Mouse (Mus musculus): ENCODE results near the gene Edrf1.
"Not testable (repeated sequence)": the region's sequence is repeated elsewhere in the genome, so short reads cannot be mapped to it uniquely, and the experiment has no call there.

Edrf1 gene

GRCm38 (mm10) chr7:133645716-133646115 lies 8.4 kb downstream of the Edrf1 start:
- DNase-seq (ENCODE audit: low read depth, low spot score), result no peak

- no peak for DNase-seq (ENCODE audit: low read depth, low spot score)
These were observed 25.1 kb downstream of the Edrf1 start for GRCm38 (mm10) chr7:133662467-133662866.

GRCm38 (mm10) chr7:133669071-133669470 lies 31.7 kb downstream of the Edrf1 start:
- no peak for DNase-seq (ENCODE audit: low read depth, low spot score)

- no peak for DNase-seq (ENCODE audit: low read depth, low spot score)
These were observed 32.6 kb downstream of the Edrf1 start for GRCm38 (mm10) chr7:133669946-133670345.

GRCm38 (mm10) chr7:133670846-133671245 lies 33.5 kb downstream of the Edrf1 start:
- DNase-seq (ENCODE audit: low read depth, low spot score), result no peak

- DNase-seq (ENCODE audit: low read depth, low spot score), result no peak
These were observed 38.7 kb downstream of the Edrf1 start for GRCm38 (mm10) chr7:133676002-133676401.

GRCm38 (mm10) chr7:133678716-133679115 lies 41.4 kb downstream of the Edrf1 start:
- DNase-seq (ENCODE audit: low read depth, low spot score), result no peak

- no peak for DNase-seq (ENCODE audit: low read depth, low spot score)
These were observed 42.1 kb downstream of the Edrf1 start for GRCm38 (mm10) chr7:133679439-133679838.

GRCm38 (mm10) chr7:133679961-133680360 lies 42.6 kb downstream of the Edrf1 start, which contains the start of gene Mmp21:
Gene Mmp21 (minus strand): TSS chr7:133680061.
- DNase-seq (ENCODE audit: low read depth, low spot score), result no peak

GRCm38 (mm10) chr7:133683626-133684025 lies 46.3 kb downstream of the Edrf1 start:
- DNase-seq (ENCODE audit: low read depth, low spot score), result no peak

- no peak for DNase-seq (ENCODE audit: low read depth, low spot score)
These were observed 46.8 kb downstream of the Edrf1 start for GRCm38 (mm10) chr7:133684110-133684509.

- DNase-seq (ENCODE audit: low read depth, low spot score), result no peak
These were observed 47.4 kb downstream of the Edrf1 start for GRCm38 (mm10) chr7:133684701-133685100.

GRCm38 (mm10) chr7:133685644-133686043 lies 48.3 kb downstream of the Edrf1 start:
- DNase-seq (ENCODE audit: low read depth, low spot score), result not testable (repeated sequence)

GRCm38 (mm10) chr7:133698021-133698709 lies 60.8 kb downstream of the Edrf1 start:
- no peak for DNase-seq (ENCODE audit: low read depth, low spot score)

GRCm38 (mm10) chr7:133699885-133700284 lies 62.5 kb downstream of the Edrf1 start:
- DNase-seq (ENCODE audit: low read depth, low spot score), result no peak

GRCm38 (mm10) chr7:133701366-133701765 lies 64.0 kb downstream of the Edrf1 start:
- DNase-seq (ENCODE audit: low read depth, low spot score), result no peak

GRCm38 (mm10) chr7:133702333-133702732 lies 65.0 kb downstream of the Edrf1 start:
- DNase-seq (ENCODE audit: low read depth, low spot score), result no peak

GRCm38 (mm10) chr7:133703906-133704305 lies 66.6 kb downstream of the Edrf1 start:
- no peak for DNase-seq (ENCODE audit: low read depth, low spot score)

GRCm38 (mm10) chr7:133707301-133707700 lies 70.0 kb downstream of the Edrf1 start:
- no peak for DNase-seq (ENCODE audit: low read depth, low spot score)

- DNase-seq (ENCODE audit: low read depth, low spot score), result no peak
These were observed 78.0 kb downstream of the Edrf1 start for GRCm38 (mm10) chr7:133715387-133715786.

- no peak for DNase-seq (ENCODE audit: low read depth, low spot score)
These were observed 81.2 kb downstream of the Edrf1 start for GRCm38 (mm10) chr7:133718580-133718979.

- DNase-seq (ENCODE audit: low read depth, low spot score), result no peak
These were observed 83.3 kb downstream of the Edrf1 start for GRCm38 (mm10) chr7:133720616-133721015.

Data from forelimb bud, embryonic 11.5 days (tissue).